Mouse (Mus musculus): ENCODE data around the gene Zfp111.

- TF ChIP-seq CTCF (IDR thresholded peaks at IDR 0.05; ENCODE audit: low read depth, low read length) = no peak
- TF ChIP-seq TAL1 (conservative IDR thresholded peaks at IDR 0.05; ENCODE audit: low read depth, low read length) = no peak
- no peak for TF ChIP-seq POLR2AphosphoS5 (IDR thresholded peaks at IDR 0.05; ENCODE audit: insufficient replicate concordance, low read depth, low read length)
- no peak for TF ChIP-seq GATA2 (IDR thresholded peaks at IDR 0.05; ENCODE audit: borderline replicate concordance, low read depth, low read length)
Observed at GRCm38 (mm10) chr7:24260000-24260312, 48.7 kb upstream of the Zfp111 start.

Data from G1E (cell line).